Mouse (Mus musculus): Measurements from ENCODE around the gene Grm8.

The Grm8 gene

DNA sequence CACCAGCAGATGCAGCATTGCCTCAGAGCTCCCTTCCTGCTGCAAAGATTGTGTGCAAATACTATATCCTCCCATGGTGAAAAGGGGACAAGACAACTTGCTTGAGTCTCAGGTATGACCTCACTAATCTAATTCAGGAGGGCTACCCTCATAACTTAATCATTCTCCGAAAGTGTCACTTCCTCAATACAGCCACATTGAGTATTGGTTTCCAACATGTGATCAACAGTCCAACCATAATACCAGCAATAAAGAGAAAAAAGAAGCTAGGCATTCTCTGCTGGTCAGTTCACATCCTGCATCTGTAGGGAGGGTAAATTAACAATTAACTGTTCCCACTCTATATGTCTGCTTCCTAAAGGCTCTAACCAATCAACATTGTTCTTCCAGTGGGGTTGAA, 94.2 kb downstream of the Grm8 start:
- DNase-seq: no peak

DNA sequence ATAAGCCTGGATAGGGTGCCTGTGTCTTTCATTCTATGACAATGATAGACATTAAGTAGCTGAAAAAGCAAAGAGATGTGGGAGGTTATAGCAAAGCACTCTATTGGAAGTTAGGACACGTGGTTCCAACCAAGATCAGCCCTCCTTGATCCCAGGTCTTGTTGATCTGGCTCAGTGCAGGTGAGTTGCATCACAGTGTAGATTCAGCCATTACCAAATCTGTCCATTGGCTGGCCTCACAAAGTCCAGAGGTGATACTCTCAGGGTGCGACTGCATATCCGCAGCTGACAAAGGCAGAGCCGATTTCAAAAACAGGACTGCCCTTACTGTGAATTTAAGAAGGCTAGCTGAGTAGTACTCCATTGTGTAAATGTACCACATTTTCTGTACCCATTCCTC, 103.0 kb downstream of the Grm8 start:
- DNase-seq: no peak

DNA sequence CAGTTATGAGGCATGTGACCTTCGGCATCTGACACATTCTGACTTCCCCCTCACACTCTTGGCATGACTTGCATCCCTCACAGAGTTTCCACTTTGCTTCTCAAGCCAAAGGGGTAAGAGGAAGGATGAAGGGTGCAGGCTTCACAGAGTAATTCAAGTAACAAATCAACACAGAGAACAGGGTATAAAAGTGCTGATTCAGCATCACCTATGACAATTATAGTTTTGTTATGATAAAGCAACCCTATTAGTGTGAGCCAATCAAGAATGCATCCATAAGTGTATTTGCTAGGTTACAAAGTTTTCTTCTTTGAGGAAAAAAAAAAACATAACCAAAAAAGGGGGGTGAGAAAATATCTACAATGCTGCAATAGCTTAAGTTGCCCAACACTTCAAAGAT, 117.3 kb downstream of the Grm8 start:
- no peak for DNase-seq

DNA sequence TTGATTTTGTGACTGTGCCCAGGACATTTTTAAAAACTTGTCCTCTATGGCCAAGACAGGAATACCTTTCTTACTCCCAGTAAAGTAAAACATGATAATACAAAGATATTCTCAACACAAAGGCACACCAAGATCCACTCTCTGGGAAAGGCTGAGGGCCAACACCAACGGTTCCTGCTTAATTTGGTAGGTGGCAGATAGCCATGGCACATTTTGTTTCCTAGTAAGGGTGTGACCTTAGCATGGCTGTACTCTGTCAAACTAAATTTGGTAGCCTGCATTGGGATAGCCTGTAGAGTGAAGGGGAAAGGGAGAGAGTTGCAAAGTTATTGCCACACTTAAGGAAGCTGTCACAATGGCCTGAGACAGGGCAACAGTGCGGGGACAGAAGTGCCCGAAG, 128.0 kb downstream of the Grm8 start:
- no peak for DNase-seq

DNA sequence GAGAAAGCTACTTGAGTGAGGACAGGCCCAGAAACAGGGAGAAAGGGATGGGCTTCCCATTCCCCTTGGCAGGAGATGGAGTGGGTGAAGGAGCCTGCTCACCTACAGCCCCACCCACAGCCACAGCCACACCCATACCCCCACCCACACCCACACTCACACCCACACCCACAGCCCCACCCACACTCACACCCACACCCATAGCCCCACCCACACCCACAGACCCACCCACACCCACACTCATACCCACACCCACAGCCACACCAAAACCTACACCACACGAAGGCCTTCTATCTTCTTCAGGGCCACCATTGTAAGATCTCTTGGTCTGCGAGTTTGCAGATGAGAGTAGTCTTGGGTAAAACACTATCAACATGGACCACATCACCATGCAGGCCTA, 137.7 kb downstream of the Grm8 start:
- DNase-seq: no peak

DNA sequence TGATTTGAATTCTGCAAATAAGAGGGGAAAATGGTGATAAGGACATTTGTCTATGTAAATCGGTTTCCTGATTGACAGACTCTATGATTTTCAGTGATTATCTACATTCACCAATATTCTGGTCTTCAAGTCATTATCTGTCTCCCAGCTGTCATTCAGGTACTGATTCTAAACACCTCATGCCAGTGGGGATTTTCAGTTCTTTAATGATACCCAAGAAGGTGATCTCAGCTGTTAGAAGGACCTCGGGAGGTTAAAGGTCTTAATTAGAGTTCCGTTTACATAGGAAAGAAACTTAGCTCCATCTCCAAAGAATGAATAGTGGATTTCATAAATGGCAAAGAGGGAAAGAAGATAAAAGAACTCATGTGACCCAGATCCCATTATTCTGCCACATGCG, 143.7 kb downstream of the Grm8 start:
- no peak for DNase-seq

DNA sequence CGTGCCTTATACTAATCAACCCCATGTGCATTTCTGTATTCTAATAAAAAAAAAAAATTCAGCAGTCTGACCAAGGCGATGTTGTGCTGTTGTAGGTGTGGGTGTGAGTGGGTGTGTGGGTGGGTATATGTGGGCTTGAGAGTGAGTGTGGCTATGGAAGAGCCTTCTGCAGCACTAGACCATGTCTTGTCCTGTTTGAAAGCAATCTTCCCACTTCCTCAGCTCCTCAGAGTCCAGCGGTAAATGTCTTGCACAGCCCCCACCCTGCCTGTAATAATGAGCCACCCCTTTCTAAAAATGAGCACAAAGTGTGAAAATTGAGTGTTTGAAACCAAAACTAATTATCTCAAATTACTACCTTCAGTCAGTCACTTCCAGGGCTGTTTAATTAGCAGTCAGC, 152.4 kb downstream of the Grm8 start:
- DNase-seq: no peak

DNA sequence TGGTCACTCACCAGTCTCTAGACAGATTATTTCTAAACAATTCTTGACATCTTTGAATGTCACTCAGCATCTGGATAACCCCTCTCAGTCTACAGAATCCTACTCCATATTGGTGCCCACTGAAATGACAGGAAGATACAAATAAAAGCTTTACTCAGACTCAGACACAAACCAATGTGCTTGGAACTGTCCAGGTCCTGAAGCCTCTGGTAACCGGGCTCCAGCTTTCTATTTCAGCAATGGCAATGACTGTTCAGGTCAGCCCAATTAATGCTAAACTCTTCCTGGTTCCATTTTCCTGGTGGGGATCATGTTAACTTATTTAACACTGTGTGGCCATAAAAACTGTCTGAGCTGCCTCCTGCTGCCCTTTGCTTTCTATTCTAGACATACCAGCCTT, 153.0 kb downstream of the Grm8 start:
- DNase-seq: no peak

DNA sequence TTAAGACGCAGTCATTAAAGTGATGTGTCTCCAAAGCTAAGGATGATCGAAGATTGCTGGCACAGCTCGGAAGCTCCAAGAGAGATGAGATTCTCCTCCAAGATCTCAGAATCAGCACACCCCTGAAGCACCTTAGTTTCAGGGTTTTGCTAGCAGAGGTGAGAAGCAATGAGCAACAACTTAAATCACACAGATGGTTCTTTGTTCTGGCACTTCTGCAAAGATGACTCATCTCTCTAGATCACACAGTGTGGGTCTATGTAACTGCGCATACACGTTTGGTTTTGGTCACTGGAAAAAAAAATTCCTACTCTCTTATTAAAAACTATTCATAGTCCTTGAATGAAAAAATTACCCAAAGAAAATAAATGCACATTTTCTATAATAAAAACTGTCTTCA, 157.6 kb downstream of the Grm8 start:
- DNase-seq: no peak

DNA sequence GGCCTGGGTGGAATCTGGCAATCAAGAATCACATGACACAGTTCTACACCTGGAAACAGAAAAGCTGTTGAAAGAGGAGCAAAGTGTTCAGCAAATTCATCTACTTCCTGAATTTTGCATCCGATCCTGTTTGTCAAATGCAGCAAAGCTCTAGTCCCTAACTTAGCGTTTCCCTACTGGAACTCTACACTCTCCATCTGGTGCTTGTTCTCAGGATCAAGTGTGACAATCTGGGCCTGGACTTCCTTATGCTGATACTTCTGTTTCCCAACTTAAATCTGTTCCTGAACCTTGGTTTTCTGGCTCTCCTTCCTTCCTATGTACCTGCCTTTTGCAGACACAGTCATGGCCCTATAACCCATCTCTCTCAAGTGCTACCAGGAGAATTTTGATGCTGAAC, 166.1 kb downstream of the Grm8 start:
- DNase-seq: no peak

DNA sequence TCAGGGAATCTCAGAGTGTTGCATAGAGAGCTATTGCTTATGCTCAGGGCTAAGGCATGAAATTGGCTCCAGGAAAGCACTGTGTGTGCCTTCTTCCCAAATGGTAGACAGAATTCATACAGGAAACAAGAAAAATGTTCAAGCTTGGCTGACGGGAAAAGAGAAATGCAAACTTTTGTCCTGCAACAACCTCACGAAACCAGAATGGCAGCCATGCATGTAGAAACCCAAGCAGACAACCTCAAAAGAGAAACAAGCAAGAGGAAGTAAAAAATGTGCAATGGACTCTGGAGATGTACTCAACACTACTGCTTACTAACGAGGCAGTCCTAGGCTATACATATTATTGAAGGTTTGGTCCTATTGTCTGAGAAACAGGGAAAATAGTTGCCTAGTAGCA, 167.9 kb downstream of the Grm8 start:
- DNase-seq: no peak

DNA sequence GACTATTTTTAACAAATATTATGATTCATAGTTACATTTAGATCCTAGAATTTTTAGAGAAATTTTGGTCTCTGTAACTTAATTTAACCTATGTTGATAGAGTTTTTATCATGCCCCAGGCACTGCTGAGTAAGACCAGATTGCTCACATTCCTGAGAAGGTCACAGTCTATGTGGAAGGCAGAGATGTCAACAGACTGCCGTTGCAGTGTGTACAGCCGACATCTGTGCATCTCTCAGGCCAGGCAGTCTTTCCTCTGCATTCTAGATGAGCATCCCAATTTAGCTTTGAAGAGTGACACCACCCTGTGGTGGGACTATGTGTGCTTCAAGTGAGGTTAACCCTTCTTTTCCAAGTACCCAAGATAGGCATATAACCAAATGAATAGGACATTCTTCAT, 169.7 kb downstream of the Grm8 start:
- DNase-seq: no peak

DNA sequence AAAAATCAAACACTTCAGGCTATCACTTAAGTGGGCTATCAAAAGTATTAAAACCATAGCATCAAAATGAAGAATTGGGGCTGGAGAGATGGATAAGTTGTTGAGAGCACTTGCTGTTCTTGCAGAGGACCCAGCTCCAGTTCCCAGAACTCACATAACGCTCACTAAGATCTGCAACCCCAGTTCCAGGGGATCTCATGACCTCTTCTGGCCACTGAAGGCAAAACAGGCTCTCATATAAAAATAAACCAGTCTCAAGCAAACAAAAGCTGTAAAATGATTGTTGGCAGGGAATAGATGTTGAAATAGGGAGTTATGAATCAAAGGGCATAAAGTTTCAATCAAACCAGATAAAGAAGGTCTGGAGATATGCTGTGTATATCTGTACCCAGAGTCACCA, 171.1 kb downstream of the Grm8 start:
- no peak for DNase-seq

DNA sequence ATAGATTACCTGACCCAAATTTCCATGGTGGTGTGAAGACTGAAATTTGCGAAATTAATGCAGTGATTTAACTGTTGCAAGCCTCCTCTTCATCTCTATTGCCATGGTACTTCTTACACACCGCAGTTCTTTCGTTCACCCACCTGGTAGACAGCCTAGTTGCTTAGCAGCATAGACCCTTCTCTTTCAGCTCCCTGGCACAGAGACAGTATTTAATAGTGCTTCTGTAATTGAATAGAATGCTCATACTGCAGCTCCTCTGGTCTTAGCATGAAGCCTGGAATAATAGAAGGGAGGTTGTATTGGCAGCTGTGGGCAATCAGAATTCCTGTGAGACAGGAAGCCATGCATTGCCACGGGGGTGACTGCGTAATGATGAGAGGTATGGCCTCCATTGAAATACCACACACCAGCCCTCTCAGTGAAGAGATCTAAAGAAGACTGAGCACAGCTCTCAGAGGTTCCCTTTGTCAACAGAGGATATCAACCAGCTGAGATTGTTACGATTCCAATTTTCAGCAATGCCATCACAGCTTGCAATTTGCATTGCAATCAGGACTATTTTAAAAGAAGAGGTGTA, 178.6 kb downstream of the Grm8 start:
- no peak for DNase-seq

DNA sequence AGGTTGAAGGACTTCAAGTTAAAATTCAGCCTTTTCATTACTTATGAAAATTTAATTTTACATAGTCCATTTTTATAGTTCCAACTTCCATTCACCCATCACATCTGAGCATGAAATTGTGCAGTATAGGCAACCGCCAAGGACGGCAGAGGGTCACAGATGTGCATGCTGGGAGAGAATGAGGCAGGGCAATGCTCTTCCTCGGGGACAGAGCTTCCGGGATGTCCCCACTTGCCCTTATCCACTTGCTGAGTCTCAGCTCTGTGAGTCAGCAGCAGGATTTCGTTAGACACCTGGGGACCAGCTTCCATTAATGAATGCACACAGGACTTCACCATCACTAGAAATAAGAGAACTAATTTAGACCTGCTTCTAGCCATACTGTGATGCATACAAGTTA, 183.5 kb downstream of the Grm8 start:
- no peak for DNase-seq

DNA sequence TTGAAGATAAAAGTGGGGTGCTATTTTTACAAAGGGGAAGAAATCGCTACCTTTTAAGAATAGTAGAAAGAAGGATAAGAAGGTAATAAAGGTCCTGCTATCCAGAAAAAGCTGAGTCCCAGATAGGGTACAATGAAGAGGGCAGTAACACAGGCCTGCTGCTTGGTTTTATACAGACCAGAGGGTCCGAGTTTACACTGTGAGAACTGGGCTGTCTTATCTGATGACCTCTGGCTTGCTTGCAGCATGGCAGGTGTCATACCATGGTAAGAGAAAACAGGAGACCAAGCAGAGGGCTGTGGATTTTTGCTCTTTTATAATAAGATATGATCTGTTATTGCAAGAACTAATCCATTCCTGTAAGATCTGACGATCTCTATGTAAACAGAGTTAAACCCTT, 206.9 kb downstream of the Grm8 start:
- no peak for DNase-seq

DNA sequence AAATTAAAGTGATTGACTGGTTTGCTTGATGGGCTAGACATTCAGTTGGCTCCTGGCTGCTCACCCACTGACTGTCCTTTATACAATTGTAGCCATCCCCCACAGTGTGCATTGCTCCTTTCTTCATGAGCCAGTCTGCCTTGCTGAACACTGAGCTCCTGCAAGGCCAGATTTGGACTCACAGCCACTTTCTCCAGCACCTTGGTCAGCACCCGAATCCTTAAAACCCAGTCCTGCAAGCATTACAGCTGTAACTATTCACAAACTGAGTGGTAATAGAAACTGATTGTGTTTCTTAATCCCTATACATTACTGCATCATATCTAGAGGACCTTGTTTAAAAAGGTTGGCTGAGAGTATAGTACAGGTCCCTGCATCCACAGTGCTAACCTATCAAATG, 221.7 kb downstream of the Grm8 start:
- DNase-seq: no peak

DNA sequence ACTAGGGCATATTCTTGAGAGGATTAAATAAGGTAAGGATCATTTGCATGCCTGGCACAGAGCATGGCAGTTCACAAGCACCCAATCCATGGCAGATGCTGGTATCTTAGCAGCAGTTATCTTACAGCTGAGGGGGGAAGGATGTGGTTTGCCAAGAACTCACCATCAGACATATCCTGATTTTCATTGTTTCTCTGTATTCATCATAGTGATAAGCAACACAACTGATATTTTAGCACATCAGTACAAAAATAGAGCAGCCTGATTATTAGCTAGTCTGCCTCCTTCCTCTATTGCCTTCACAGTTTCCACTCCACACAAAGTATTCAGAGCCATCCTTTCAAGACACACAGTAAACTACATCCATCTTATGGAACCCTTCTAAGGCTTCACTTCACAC, 230.6 kb downstream of the Grm8 start:
- no peak for DNase-seq

DNA sequence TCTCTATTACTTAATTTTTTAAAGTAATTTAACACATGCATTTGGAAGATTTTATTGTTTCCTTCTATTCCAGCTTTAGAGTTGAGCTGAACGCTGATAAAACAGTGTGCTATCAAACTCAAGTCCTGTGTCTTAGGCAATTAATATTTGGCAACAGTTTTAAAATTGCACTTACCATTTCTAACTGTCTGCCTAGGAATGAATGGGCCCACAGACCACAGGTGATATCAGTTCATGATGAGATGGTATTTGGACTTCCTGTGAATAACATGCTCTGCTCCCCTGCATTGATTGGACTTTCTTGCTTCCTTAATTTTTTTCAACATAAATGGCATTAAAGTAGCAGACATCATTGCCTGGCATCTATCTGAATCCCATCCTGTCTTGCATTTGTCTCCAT, 232.8 kb downstream of the Grm8 start:
- no peak for DNase-seq

DNA sequence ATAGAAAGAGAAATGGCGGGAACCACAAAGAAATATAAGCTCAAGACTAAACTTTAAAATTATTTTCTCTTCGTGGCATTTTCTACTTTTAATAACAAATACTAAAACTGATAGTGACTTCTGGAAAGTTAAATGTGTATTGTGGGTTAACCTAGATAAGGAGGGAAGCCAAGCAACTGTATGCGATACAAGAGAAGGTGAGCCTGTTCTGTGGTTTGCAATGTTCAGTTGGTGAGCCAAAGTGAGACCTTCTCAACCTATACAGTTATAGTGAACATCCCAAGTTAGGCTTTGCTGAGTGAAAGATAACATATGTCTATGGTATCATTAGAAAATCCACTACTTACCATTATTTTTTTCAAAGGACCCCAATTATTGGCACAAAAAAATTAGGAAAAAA, 233.6 kb downstream of the Grm8 start:
- no peak for DNase-seq

DNA sequence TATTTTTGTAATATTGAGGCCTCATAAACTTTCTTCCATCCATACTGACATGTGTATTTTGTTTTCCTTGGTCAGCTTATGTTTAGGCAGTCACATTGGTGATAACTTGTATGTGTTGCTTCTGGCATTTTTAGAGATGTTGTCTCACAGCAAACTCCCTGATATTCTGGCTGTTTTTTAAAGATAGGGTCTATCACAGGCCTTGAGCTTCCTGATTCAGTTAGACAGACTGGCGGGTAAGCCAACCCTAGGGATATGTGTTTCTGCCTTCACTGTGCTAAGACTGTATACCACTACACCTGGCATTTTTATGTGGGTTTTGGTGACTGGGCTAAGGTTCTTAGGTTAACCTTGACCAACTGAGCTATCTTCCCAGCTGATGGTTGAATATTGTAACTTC, 239.8 kb downstream of the Grm8 start:
- DNase-seq: no peak

DNA sequence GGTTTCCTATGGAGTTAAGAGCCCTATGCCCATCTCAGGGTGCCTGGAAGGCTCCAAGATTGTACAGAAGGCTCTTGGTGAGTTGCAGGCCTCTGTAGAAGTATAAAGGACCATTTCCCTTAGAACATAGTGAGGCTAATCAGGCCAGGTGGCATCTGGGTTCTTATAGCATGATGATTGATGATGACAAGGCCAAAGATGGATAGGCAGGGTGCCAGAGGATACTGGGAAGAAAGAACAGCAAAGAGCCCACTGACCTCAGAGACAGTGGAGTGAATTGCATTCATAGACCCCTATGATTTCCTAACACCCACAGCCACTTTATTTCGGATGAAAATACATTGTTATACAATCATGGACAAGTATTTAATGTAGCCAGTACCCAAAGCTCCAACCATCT, 242.1 kb downstream of the Grm8 start:
- no peak for DNase-seq

DNA sequence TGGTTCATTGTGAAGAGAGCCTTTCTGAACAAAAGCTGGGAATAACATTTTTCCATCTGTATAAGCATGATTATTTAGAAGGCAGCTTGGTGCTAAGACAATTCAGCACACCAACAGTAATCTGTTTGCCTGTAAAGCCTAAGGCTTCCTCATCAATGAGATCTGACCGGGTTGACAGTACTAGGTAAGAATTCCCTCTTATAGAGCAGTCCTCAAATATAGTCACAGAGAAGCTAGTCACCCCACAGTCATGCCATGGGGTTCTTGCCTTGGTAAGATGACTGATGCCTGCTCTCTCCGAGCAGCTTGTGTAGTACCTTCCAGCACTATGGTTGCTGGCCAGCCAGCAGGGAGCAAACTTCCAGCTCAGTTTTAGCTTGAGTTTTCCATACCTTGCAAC, 246.6 kb downstream of the Grm8 start:
- no peak for DNase-seq

DNA sequence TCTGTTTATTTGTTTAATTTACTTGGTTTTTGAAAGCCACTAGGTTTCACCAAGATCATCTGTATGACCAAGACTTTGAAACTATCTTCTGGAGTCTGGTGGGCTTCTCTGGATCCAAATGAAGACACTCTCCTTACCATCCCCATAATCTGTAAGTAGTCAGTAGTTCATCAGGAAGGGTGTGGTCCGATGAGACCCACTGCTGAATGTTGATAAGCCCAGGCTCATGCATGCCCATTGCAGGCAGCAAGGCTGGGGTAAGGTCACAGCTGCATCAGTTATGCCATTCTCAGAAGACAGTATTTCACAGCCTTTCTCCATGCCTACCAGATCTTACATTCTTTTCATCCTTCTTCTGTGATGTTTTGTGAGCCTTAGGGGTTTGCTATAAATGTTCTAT, 247.1 kb downstream of the Grm8 start:
- no peak for DNase-seq

DNA sequence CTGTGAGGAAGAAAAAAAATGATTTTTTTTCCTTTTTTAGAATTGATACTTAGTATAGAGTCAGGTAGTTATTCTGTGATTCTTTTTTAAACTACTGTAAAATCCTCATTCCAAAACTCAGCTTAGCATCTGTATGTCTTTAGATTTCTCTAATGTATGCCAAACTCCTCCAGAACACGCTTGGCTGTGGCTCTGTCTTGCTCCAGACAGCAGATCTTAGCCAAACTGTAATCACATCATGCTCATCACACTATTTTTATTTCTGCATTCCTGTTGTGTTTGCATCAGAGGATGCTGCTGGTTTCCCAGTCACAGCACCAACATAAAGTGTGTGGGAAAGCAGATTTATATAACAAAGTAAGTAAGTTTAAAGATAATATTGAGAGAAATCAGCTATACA, 249.2 kb downstream of the Grm8 start:
- no peak for DNase-seq

DNA sequence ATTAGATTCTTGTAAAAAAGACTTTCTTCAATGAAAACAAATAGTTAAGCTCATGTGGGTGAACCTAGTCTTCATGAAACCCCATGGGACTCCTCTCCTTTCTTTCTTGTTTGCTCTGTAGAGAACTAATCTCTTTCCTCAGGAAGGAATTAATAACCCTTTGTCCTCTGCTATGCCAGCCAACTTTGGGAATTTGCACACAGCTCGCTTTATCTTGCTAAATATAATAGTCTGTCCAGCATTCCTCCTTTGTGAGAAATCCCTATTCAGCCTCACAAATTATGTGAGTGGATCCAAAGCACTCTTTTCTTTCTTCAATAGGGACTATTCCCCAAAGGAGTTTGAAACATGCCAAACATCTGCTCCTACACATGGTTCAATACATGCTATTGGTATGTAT, 285.3 kb downstream of the Grm8 start:
- no peak for DNase-seq
